Mouse (Mus musculus) G1E-ER4 (cell line): Measurements from ENCODE around the gene Olfr1150-ps1. TPM values are rescaled to one million over a fixed set of nuclear protein-coding genes. Genes with fewer than 3 reads are reported as not detected.

Experiments used
- GATA1 ChIP-seq: IDR thresholded peaks from one replicate; pipeline ENCODE4 v1.8.0; 2012; ENCODE audit warnings: low read length, inconsistent platforms
- polyA plus RNA-seq: library from polyadenylated mRNA; stranded (reverse); fragments of >175 nt; gene quantifications from 2 replicates; pipeline ENCODE4 v1.2.3, GENCODE M21; 2012

Olfr1150-ps1 gene
- polyA plus RNA-seq = not detected in 2 replicates

- TF ChIP-seq GATA1 = no peak
Measured at GRCm38 (mm10) chr2:87843693-87844092, at the start of gene Olfr1150-ps1. Gene Olfr1150-ps1, plus strand, starts transcription at chr2:87843993.

- TF ChIP-seq GATA1 = no peak
Measured at GRCm38 (mm10) chr2:87800292-87800691, 43.5 kb upstream of the Olfr1150-ps1 start, which contains the start of gene Olfr1143. Gene Olfr1143, plus strand, starts transcription at chr2:87800592.

- no peak for TF ChIP-seq GATA1
Measured at GRCm38 (mm10) chr2:87809522-87809921, 34.3 kb upstream of the Olfr1150-ps1 start, which contains the start of gene Olfr1145. Gene Olfr1145, plus strand, starts transcription at chr2:87809822.

GRCm38 (mm10) chr2:87830233-87830632, 13.6 kb upstream of the Olfr1150-ps1 start, which contains the start of gene Olfr1148:
Gene Olfr1148, plus strand, starts transcription at chr2:87830533.
- no peak for TF ChIP-seq GATA1

- TF ChIP-seq GATA1 = no peak
Measured at GRCm38 (mm10) chr2:87855562-87855961, 11.8 kb downstream of the Olfr1150-ps1 start, which contains the start of gene Olfr1151. Gene Olfr1151, plus strand, starts transcription at chr2:87855862.

- no peak for TF ChIP-seq GATA1
Measured at GRCm38 (mm10) chr2:87866192-87866591, 22.4 kb downstream of the Olfr1150-ps1 start, which contains the start of gene Olfr1152. Gene Olfr1152, plus strand, starts transcription at chr2:87866492.

GRCm38 (mm10) chr2:87894662-87895061, 50.9 kb downstream of the Olfr1150-ps1 start, which contains the start of gene Olfr1153:
Gene Olfr1153, plus strand, starts transcription at chr2:87894962.
- no peak for TF ChIP-seq GATA1

Other genes starting within 250 kb of the Olfr1150-ps1 start
- not detected in 2 replicates for gene Olfr1130, start 237.8 kb upstream of the Olfr1150-ps1 start, polyA plus RNA-seq
- not detected in 2 replicates for gene Olfr1131, start 216.9 kb upstream of the Olfr1150-ps1 start, polyA plus RNA-seq
- gene Olfr1132, start 206.5 kb upstream of the Olfr1150-ps1 start, polyA plus RNA-seq = not detected in 2 replicates
- gene Olfr1133, start 196.6 kb upstream of the Olfr1150-ps1 start, polyA plus RNA-seq = not detected in 2 replicates
- not detected in 2 replicates for gene Olfr1134, start 185.5 kb upstream of the Olfr1150-ps1 start, polyA plus RNA-seq
- not detected in 2 replicates for gene Olfr1135, start 170.3 kb upstream of the Olfr1150-ps1 start, polyA plus RNA-seq
- gene Olfr1136, start 150.0 kb upstream of the Olfr1150-ps1 start, polyA plus RNA-seq = not detected in 2 replicates
- gene Olfr1137, start 130.8 kb upstream of the Olfr1150-ps1 start, polyA plus RNA-seq = not detected in 2 replicates
- gene Olfr1138, start 104.0 kb upstream of the Olfr1150-ps1 start, polyA plus RNA-seq = not detected in 2 replicates
- not detected in 2 replicates for gene Olfr1140, start 100.2 kb upstream of the Olfr1150-ps1 start, polyA plus RNA-seq
- gene Olfr1141, start 90.0 kb upstream of the Olfr1150-ps1 start, polyA plus RNA-seq = not detected in 2 replicates
- gene Olfr152, start 64.5 kb upstream of the Olfr1150-ps1 start, polyA plus RNA-seq = not detected in 2 replicates
- not detected in 2 replicates for gene Olfr1143, start 43.4 kb upstream of the Olfr1150-ps1 start, polyA plus RNA-seq
- not detected in 2 replicates for gene Olfr1145, start 34.2 kb upstream of the Olfr1150-ps1 start, polyA plus RNA-seq
- gene Olfr1148, start 13.5 kb upstream of the Olfr1150-ps1 start, polyA plus RNA-seq = not detected in 2 replicates
- not detected in 2 replicates for gene Olfr1151, start 11.9 kb downstream of the Olfr1150-ps1 start, polyA plus RNA-seq
- gene Olfr1152, start 22.5 kb downstream of the Olfr1150-ps1 start, polyA plus RNA-seq = not detected in 2 replicates
- not detected in 2 replicates for gene Olfr1153, start 51.0 kb downstream of the Olfr1150-ps1 start, polyA plus RNA-seq
- not detected in 2 replicates for gene Olfr1154, start 61.2 kb downstream of the Olfr1150-ps1 start, polyA plus RNA-seq
- gene Olfr1155, start 101.1 kb downstream of the Olfr1150-ps1 start, polyA plus RNA-seq = not detected in 2 replicates
- gene Olfr1156, start 109.1 kb downstream of the Olfr1150-ps1 start, polyA plus RNA-seq = not detected in 2 replicates
- not detected in 2 replicates for gene Olfr1157, start 124.3 kb downstream of the Olfr1150-ps1 start, polyA plus RNA-seq
- not detected in 2 replicates for gene Olfr74, start 130.7 kb downstream of the Olfr1150-ps1 start, polyA plus RNA-seq
- not detected in 2 replicates for gene Olfr1158, start 146.1 kb downstream of the Olfr1150-ps1 start, polyA plus RNA-seq
- not detected in 2 replicates for gene Olfr1160, start 164.3 kb downstream of the Olfr1150-ps1 start, polyA plus RNA-seq
- gene Olfr1161, start 178.8 kb downstream of the Olfr1150-ps1 start, polyA plus RNA-seq = not detected in 2 replicates
- gene Olfr73, start 193.7 kb downstream of the Olfr1150-ps1 start, polyA plus RNA-seq = not detected in 2 replicates
- gene Olfr1162, start 207.1 kb downstream of the Olfr1150-ps1 start, polyA plus RNA-seq = not detected in 2 replicates
- gene Olfr1163, start 227.8 kb downstream of the Olfr1150-ps1 start, polyA plus RNA-seq = not detected in 2 replicates
- not detected in 2 replicates for gene Olfr1164, start 250.0 kb downstream of the Olfr1150-ps1 start, polyA plus RNA-seq